Mouse (Mus musculus) T-helper 2 cell (primary cell): Measurements from ENCODE around the gene Lrp11.

Experiments used
- in situ Hi-C: fragments of 300-600 bp; cut with MboI, MseI; formaldehyde crosslinking; loops from one replicate; pipeline ENCODE4 v1.15.1; 2025; ENCODE audit warnings: high pct_unique_total_duplicates

Gene Lrp11

DNA sequence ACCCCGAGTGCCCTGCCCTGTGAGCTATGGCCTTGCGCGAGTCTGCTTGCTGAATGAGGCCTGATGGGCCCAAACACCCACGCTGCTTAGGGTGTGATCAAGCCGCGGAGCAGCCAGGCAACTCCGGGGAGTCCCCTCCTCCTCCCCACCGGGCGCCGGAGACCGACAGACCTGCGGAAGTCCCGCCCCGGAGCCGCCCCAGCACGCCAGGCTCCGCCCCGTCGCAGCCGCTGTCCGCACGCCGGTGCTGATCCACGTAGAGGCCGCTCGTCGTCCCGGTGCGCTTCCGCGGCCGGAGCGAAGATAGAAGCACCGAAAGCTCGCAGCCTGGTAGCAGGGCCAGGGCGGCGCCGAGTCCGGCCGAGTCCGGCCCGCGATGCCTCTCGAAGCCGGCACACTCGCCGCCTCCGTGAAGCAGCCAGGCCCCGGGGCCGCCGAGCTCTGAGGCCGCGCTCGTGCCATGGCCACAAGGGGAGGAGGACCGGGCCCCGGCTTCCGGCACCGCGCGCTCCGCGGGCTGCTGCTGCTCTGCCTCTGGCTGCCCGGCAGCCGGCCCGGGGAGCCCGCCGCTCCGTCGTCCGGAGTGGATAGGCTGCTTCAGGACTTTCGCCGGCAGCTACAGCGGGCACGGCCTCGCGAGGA, at the start of gene Lrp11:
Lrp11 (plus strand) TSS at position 209 of the 642 bp plus-strand sequence.
- in situ Hi-C loops, result loop anchor here (25.0 kb wide), 2 partner anchors 602 to 923 kb away; partner anchors contain the start of gene Ust

DNA sequence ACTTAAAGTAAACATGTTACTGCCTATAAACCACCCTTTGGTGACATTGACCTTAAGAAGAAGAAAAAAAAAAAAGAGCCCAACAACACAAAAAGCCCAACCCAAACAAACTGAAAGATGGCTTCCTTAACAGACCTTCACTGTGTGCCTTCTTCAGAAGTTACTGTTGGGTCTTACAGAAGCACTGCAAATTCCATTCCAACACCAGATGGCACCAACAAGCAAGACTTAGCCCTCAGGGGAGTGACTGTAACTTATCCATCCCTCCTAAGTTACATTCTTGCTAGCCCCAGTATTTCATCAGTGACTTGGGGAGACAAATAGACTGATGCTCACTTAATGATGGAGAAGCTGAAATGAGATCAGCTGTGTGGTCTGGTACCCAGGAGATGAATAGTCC, 11.6 kb upstream of the Lrp11 start:
- in situ Hi-C loops, result loop anchor here (5.0 to 25.0 kb wide), 3 partner anchors 81 to 934 kb away; partner anchors contain the start of gene Ust

DNA sequence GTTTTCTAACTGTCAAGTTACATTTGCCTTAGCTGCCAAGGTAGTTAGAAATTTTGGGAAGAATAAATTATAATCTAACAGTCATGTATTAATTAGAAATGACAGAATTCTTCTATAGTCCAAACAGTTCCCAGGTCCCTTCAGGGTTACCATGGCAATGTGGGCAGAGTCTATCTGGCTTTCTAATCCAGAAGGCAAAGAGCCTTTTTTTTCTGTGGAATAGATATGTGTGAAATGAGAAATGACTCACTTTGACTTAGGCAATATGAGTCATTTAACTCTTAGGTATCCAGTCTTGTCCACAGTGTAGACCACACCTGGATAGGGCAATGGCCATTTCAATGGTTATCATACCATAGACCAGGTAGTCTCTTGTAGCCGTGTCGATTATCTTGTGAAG, 8.2 kb upstream of the Lrp11 start:
- in situ Hi-C loops, result loop anchor here (25.0 kb wide), 2 partner anchors 594 to 931 kb away; partner anchors contain the start of gene Ust

DNA sequence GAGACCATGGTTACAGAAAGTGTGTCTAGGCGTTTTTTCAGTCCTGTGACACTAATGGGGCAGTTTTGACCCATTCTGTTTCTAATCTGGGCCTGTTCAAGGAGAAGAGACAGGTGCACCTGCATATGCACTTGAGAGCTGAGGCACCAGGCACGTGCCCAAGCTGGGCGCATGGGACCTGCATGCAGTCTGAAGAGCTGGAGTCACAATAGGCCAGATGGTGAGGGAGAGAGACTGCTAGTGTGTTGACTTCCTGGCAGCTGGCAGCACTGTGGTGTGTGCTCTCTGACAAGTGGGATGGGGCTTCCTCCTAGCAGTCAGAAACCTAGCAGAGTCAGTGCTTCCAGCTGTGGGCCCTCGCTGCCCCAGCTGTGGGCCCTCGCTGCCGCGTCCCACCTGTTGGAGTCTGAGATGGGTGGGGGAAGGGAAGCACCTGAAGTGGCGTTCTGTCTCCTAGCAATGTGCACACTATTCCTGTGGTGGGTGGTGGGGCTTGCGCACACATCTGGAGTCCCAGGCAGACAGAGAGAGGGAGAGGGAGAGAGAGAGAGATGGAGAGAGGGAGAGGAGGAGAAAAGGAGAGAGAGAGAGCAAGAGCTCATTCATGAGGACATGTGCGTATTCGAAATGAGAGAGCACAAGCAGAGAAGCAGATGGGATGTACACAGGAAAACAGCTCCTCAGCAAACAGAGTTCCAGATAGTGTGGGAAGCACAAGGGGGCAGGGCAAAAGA, 7.3 kb upstream of the Lrp11 start:
- in situ Hi-C loops, result loop anchor here (25.0 kb wide), 2 partner anchors 595 to 930 kb away; partner anchors contain the start of gene Ust

DNA sequence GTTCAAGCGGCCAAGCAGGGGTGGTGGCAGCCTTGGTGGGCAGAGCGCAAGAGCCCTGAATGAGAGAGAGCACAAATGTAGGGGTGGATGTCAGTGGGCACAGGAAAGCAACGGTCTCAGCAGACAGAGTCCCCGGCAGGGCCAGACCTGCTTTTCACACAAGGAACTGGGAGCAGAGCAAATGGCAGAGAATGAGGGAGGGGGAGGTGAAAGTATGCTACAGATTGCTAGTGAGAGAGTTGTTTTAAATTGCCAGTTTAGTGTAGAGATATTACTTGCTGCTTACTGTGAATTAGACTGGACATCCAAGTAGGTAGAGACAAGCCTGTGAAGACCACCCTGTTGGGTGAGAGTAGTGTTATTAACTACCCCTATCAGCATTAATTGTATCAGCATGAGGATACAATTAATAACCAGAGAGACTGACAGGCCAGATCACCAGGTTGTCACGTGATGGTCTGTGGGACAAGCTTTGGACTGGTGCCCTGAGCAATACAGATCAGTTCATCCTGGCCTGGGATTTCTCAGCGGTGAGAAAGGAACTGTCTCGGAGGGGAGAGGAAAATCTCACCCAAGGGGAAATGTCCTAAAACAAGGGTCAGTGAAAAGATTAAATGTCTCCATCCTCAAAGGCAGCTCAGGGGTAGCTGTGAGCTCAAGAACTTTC, 6.6 kb upstream of the Lrp11 start:
- in situ Hi-C loops, result loop anchor here (25.0 kb wide), 2 partner anchors 596 to 929 kb away; partner anchors contain the start of gene Ust

DNA sequence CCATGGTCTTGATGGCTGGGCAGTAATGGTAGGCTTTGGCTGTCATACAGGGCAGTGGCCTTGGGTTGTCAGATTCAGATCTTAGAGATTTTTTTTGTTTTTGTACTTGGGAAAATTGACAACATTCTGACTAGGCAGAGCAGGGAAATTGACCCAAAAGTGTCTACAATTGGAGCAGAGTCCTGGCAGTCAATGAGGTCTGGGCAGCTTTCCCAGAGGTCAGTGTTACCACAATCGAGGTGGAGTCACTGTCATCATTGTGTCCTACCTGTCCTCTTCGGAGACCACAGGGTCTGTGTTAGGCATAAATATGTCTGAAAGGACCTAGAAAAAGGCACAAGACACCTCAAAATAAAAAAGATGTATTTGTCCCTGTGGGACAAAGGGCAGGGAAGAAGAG, 2.8 kb upstream of the Lrp11 start:
- in situ Hi-C loops, result loop anchor here (25.0 kb wide), 2 partner anchors 599 to 926 kb away; partner anchors contain the start of gene Ust

DNA sequence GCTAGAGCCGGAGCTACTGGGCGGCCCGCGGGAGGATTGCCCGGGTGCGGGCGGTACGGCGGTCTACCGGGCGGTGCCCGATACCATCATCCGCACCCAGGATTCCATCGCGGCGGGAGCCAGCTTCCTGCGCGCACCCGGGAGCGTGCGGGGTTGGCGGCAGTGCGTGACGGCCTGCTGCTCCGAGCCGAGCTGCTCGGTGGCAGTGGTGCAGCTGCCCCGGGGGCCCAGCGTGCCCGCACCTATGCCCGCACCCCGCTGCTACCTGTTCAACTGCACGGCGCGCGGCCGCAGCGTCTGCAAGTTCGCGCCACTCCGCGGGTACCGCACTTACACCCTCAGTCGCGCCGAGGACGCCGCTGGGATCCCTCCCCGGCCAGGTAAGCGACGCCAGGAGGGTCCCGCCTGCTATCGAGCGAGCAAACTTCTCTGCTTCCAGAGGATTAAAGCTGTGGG, 662 bp downstream of the Lrp11 start:
- in situ Hi-C loops, result loop anchor here (25.0 kb wide), 2 partner anchors 603 to 922 kb away; partner anchors contain the start of gene Ust

DNA sequence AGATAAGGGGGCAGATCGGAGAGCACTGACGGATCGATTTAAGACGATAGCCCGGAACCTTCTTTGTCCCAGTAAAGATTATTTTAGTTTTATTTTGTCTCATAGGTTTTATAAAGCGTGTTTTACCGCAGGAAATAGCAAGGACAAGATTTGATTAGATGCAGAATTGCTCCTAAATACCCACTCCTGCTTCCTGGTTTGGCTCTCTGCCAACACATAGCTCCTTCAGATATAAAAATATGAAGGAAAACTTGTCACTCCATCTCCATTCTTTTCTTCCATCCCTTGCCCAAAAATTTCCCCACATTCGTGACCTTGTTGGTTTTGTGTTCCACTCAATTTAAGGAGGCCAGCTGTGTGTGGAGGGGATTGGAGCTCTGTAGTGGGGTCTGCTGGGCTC, 1.2 kb downstream of the Lrp11 start:
- in situ Hi-C loops, result loop anchor here (25.0 kb wide), 2 partner anchors 603 to 922 kb away; partner anchors contain the start of gene Ust

DNA sequence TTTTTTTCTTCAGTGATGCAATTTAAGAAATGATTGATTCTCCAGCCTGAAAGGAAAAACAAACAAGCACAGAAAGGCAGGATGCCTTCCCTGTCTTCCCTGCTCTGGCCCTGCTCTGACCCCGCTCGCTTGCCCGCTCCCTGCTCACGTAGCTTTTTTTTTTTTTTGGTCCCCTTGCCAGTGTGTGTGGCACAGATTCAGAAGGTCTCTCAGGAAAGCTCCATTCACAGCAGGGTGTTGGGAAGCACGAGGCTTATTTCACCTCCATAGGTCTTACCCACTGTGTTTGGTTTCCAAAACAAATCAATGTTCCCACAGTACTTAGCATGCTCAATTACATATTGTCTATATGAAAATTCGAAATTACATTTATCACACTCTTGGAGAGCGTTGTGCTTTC, 5.2 kb downstream of the Lrp11 start:
- in situ Hi-C loops, result loop anchor here (5.0 to 25.0 kb wide), 3 partner anchors 122 to 918 kb away; partner anchors contain the start of genes Ulbp1 and Ust

DNA sequence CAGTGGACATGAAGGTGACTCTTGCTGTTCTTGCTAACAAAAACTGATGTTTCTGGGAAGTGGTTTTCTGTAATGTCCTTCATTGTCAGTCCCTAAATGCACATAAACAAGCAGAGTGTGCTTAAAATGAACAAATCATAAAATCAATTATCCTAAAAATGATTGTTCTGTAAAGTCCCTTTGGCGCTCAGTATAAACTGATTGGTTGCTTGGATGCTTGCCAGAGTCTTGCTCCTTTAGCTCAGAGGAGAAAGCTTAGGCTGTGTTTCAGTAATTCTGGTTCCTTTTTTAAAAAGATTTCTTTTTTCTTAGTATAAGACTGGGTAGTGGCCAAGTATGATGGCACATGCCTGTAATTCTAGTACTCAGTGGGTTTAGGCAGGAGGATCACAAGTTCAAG, 6.7 kb downstream of the Lrp11 start:
- in situ Hi-C loops, result loop anchor here (5.0 to 25.0 kb wide), 3 partner anchors 124 to 916 kb away; partner anchors contain the start of genes Ulbp1 and Ust

DNA sequence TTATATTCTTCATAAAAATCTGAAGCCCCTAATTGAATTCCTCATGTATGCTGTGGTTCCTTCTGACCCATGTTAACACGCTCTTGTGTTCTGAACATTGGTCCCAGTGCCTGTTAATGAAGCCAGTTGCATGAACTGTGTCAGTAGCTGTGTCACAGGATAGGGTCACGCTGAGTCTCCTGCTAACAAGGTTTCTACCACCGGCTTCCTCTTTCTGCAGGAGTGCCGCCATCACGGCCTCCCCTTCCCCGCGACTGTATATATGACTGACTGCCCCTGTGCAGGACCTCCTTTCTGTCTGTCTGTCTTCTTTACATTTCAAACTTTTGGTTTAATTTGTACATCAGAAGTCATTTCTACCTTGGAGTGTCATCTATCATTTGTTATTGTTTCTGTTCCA, 8.6 kb downstream of the Lrp11 start:
- in situ Hi-C loops, result loop anchor here (5.0 to 25.0 kb wide), 3 partner anchors 126 to 914 kb away; partner anchors contain the start of genes Ulbp1 and Ust

DNA sequence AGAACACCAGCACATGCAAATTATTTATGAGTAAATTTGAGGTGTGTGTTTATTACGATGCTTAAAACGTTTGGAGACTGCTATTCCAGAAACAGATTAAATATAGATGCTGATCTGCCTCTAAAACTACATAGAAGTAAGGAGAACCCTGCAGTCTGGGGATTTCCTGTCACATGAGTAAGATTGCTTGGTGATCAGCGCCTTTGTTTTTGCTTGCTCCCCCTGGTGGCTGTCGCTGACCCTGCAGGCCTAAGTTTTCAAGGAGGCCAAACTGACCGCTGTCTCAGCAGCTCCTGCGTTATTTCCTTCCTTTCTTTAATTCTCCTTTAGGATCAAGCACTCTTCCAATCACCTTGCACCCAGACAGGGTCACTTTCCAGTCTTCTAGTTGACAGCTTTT, 11.0 kb downstream of the Lrp11 start:
- in situ Hi-C loops, result loop anchor here (10.0 to 25.0 kb wide), 2 partner anchors 263 to 366 kb away; no protein-coding TSS in a partner anchor

DNA sequence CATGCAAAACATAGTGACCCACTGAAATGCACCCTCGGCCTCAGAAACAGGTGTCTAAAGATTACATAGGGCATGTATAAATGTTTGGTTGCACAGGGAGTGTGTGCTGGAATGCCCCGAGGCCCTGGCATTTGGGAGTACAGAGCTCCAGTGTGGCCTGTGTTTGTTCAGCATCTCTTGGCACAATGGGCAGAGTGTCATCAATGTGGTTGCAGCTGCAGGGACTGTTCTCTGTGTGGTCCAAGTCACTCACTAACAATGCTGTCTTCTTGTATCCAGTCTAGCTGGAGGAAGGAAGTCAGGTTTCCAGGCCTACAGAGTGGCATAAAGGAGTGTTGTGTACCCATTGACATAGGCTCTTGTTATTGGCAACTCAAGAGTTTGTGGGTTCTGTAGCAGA, 15.6 kb downstream of the Lrp11 start:
- in situ Hi-C loops, result loop anchor here (10.0 to 25.0 kb wide), 2 partner anchors 268 to 370 kb away; no protein-coding TSS in a partner anchor

DNA sequence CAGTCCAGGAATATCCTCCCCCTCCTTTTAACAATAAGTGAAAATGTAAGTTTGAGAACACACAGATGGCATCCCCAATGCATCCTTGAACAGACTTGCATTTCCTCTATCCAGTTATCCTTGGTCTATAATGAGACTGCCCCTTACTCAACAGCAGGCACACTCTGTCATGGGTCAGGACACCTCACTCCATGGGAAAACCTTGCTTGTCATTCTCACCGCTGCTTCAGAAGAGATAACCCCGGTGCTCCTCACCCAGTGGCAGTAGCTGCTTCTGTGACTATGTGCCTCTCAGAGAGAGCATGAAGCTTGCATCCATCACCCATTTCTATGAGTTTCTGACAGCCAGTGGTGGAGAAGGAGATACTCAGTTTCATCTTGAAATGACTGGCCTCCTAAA, 16.8 kb downstream of the Lrp11 start:
- in situ Hi-C loops, result loop anchor here (10.0 to 25.0 kb wide), 2 partner anchors 269 to 372 kb away; no protein-coding TSS in a partner anchor

DNA sequence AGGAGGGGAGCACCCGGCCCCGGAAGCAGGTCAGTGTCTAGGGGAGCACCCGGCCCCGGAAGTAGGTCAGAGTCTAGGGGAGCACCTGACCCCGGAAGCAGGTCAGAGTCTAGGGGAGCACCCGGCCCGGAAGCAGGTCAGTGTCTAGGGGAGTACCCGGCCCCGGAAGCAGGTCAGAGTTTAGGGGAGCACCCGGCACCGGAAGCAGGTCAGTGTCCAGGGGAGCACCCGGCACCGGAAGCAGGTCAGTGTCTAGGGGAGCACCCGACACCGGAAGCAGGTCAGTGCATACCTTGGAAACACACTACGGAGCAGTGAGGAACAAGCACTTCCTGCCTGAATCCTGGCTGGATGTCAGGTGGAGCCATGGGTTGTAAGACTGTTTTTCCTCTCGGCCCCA, 19.0 kb downstream of the Lrp11 start:
- in situ Hi-C loops, result loop anchor here (10.0 to 25.0 kb wide), 2 partner anchors 271 to 374 kb away; no protein-coding TSS in a partner anchor

DNA sequence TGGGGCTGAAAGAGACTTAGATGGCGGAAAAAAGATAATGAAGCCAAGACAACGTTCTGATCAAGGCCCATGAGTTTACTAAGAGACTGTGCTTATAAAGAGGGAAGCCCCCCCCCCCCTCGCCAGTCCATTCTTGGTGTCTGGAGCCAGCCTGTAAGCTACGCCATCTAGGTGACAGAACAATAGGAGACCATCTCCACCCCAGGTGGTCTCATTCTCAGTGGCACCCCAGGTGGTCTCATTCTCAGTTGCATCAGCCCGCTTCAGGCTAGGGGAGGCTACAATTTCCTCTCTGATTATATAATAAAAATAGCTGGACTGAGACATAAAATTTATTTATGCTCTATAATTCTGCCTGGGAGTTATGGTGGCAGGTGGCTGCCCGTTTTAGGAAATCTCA, 22.0 kb downstream of the Lrp11 start:
- in situ Hi-C loops, result loop anchor here (25.0 kb wide), 1 partner anchor 274 kb away; no protein-coding TSS in a partner anchor

DNA sequence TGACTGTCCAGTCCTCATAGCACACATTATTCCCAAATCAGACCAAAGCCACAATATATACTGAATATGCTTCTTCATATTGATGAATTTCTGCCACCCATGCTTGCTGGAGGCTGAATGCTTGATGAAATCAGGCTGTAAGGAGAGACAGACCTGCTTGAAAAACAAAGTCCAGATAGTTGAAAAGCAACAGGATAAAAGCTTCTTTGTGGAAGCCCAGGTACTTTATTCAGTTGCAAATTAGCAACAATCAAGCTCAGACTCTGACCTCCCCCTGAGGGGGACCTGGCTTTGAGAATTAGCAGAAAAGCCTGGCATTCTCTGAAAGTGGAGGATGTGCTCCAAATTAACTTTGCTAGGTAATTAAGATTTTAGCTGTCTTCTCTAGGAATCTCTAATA, 22.6 kb downstream of the Lrp11 start:
- in situ Hi-C loops, result loop anchor here (25.0 kb wide), 1 partner anchor 275 kb away; no protein-coding TSS in a partner anchor

DNA sequence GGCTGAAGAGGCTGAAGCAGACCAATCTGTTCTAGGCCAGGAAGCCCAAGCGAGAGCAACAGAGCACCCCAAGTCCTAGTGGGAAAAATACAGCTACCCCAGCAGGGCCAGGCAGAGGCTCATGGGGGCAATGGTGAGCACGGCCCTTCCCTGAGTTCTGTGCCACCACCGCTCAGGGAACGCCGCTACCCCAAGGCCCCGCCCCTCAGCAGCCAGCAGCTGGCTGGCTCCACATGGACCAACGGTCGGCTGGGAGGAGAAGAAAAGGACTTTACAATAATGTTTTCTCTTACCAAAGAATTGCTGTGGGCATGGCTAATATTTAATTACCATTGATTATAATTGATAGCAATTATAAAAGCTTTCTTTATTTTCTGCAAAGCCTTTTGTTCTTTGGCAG, 25.2 kb downstream of the Lrp11 start:
- in situ Hi-C loops, result loop anchor here (25.0 kb wide), 1 partner anchor 278 kb away; no protein-coding TSS in a partner anchor

DNA sequence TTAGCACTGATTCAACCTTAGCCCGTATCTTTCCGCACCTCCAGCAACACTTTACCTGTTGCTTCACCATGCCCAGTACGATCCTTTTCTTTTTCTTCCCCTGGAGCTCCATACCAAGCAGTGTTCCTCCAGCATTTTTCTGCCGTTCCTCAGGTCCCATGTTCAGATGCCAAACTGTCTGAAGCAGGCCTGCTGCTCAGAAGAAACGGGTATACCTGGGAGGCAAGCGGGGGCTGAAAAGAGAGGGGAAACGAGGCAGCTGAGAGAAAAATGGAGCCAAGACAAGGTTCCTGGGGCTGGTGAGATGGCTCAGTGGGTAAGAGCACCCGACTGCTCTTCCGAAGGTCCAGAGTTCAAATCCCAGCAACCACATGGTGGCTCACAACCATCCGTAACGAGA, 27.5 kb downstream of the Lrp11 start:
- in situ Hi-C loops, result loop anchor here (25.0 kb wide), 1 partner anchor 280 kb away; no protein-coding TSS in a partner anchor

DNA sequence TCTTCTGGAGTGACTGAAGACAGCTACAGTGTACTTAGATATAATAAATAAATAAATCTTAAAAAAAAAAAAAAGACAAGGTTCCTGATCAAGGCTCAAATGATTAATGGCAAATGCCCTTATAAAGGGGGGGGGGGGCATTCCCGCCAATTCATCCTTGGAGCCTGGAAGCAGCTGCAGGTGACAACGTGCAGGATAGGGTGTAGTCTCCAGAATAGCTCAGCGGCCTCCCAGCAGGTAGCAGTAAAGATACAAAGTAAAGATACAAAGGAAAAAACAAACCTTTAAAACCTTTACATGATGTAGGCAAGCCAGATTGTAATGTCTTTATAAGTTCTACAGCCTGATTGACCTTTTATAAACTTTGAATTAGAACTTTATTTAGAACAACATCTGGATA, 28.0 kb downstream of the Lrp11 start:
- in situ Hi-C loops, result loop anchor here (25.0 kb wide), 1 partner anchor 280 kb away; no protein-coding TSS in a partner anchor

DNA sequence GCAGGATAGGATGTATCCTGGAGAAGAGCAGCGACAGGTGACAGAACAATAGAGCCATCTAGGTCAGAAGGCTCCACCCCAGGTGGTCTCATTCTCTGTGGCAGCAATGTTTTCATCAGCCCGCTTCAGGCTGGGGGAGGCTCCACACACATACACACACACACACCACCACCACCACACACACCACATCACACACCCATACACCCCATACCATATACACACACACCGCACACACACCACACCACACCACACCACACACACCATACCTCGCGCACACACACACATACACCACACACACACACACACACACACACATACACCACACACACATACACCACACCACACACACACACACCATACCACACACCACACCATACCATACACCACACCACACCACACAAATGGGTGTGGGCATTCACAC, 30.2 kb downstream of the Lrp11 start:
- in situ Hi-C loops, result loop anchor here (25.0 kb wide), 1 partner anchor 283 kb away; no protein-coding TSS in a partner anchor
